Mouse (Mus musculus) 3T3-L1 (cell line): ENCODE data around the gene Rab27a.
A peak's percentile ranks its signal among the peaks of the same experiment; 100 is the strongest.

Experiments used
- DNase-seq: peaks from one replicate; pipeline ENCODE4 v3.0.0-alpha.2; 2015; ENCODE audit warnings: low read depth, low spot score

Rab27a gene

GRCm38 (mm10) chr9:73044146-73045079 lies at the start of gene Rab27a:
TSS of gene Rab27a (plus strand) at chr9:73044854.
- DNase-seq: peak; percentile 86

- no peak for DNase-seq
Observed at GRCm38 (mm10) chr9:72996167-72996566, 48.5 kb upstream of the Rab27a start.

- no peak for DNase-seq
Observed at GRCm38 (mm10) chr9:72996806-72997205, 47.8 kb upstream of the Rab27a start.

- no peak for DNase-seq
Observed at GRCm38 (mm10) chr9:73000487-73000886, 44.2 kb upstream of the Rab27a start.

GRCm38 (mm10) chr9:73001314-73002011 lies 43.2 kb upstream of the Rab27a start:
- no peak for DNase-seq

GRCm38 (mm10) chr9:73002177-73002576 lies 42.5 kb upstream of the Rab27a start:
- DNase-seq: no peak

GRCm38 (mm10) chr9:73004076-73004475 lies 40.6 kb upstream of the Rab27a start:
- DNase-seq: no peak

GRCm38 (mm10) chr9:73005106-73005505 lies 39.5 kb upstream of the Rab27a start:
- no peak for DNase-seq

GRCm38 (mm10) chr9:73006175-73006574 lies 38.5 kb upstream of the Rab27a start:
- DNase-seq: no peak

- DNase-seq: no peak
Observed at GRCm38 (mm10) chr9:73008384-73008783, 36.3 kb upstream of the Rab27a start.

- peak; percentile 12 for DNase-seq
Observed at GRCm38 (mm10) chr9:73012629-73013028, 32.0 kb upstream of the Rab27a start.

- DNase-seq: no peak
Observed at GRCm38 (mm10) chr9:73014724-73015123, 29.9 kb upstream of the Rab27a start.

GRCm38 (mm10) chr9:73019841-73020240 lies 24.8 kb upstream of the Rab27a start:
- DNase-seq: no peak

- no peak for DNase-seq
Observed at GRCm38 (mm10) chr9:73020566-73021097, 24.0 kb upstream of the Rab27a start.

- DNase-seq: no peak
Observed at GRCm38 (mm10) chr9:73025818-73026636, 18.6 kb upstream of the Rab27a start.

- no peak for DNase-seq
Observed at GRCm38 (mm10) chr9:73030443-73030842, 14.2 kb upstream of the Rab27a start.

- DNase-seq: no peak
Observed at GRCm38 (mm10) chr9:73031421-73031820, 13.2 kb upstream of the Rab27a start.

GRCm38 (mm10) chr9:73033406-73033805 lies 11.2 kb upstream of the Rab27a start:
- DNase-seq: no peak

- peak; percentile 81 for DNase-seq
Observed at GRCm38 (mm10) chr9:73039222-73039945, 5.3 kb upstream of the Rab27a start.

- peak; percentile 15 for DNase-seq
Observed at GRCm38 (mm10) chr9:73040080-73040479, 4.6 kb upstream of the Rab27a start, which contains the start of gene Pigb. TSS of gene Pigb (minus strand) at chr9:73040378.

- no peak for DNase-seq
Observed at GRCm38 (mm10) chr9:73045204-73045603, 550 bp downstream of the Rab27a start.
